Mouse (Mus musculus) small intestine, adult 2 months (tissue): ENCODE measurements around the gene Nckap5l.

Experiments
- CTCF ChIP-seq: fragments of 200-500 bp; IDR thresholded peaks from 2 replicates; pipeline ENCODE4 v1.5.1; 2012; ENCODE audit warnings: low read depth, mild to moderate bottlenecking, control low read depth, inconsistent platforms, low read length, moderate library complexity, mixed read lengths; ENCODE audit not compliant: insufficient replicate concordance, insufficient read length; ENCODE audit errors: extremely low read depth
- POLR2A ChIP-seq: fragments of 200-500 bp; IDR thresholded peaks from 2 replicates; pipeline ENCODE4 v1.6.1; 2012; ENCODE audit warnings: low read depth, mild to moderate bottlenecking, control low read depth, inconsistent platforms, low read length, moderate library complexity

DNA sequence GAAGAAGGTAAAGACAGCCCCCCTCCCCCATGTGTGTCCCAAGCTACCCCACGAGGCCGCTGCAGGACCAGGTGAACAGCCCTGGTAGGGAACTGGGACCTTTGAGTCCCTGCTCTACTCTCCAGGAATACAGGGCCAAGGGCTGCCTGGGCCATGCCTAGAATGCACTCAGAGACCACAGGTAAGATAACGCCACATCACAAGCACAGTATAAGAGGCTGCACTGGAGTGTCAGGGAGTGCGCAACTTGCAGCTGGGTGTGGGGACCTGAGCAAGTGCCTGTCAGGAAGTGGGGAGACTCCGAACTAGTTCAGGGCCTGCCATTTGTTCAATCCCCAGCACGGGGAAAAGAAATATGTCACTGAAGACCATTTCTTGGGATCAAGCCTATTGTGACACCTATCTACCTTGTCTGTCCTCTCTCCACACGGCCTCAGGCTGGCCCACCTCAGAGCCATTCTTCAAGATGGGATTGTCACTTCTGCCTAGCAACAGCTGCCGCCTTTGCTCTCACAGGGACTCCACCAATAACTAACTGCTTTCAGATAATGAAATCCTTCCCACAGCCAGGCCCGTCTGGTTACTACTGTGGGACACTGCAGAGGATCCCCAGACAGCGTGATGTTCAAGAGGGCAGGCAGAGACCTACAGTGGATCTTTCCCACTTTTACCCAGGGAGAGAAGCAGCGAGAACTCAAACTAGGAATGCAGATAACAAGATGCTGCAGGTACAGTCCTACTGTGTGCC is 4.2 kb downstream of the Nckap5l start:
- TF ChIP-seq CTCF: no peak
- no peak for TF ChIP-seq POLR2A
